Mouse (Mus musculus): ENCODE measurements at regions not wholly inside any gene's neighbourhood (a gene's known extent, or its start where the extent isn't known, plus 50 kb on each side); places are given as distances from the start of the nearest gene placed in this dataset.

GRCm38 (mm10) chr5:63169687-63170086, 356.1 kb downstream of the Dthd1 start:
- in situ Hi-C loops (cut with MboI; ENCODE audit: low pct_ligation_motif_present, low pct_unique_long_range_greater_than_20kb, low sequenced_read_pairs) (no loop called here), dilution Hi-C loops (cut with MboI; ENCODE audit: extremely low pct_ligation_motif_present, extremely low pct_unique_long_range_greater_than_20kb, low sequenced_read_pairs) (no loop called here)
- no peak overlapping the region for H3K4me2 ChIP-seq (ENCODE audit: insufficient read depth, low read depth, poor library complexity, severe bottlenecking)
- no peak overlapping the region for H3K27ac ChIP-seq (ENCODE audit: insufficient read depth, low read depth)
- no peaks in the 10 kb centered on the region for H3K79me2 ChIP-seq (replicated peaks; ENCODE audit: control insufficient read depth, extremely low read depth, insufficient read depth, poor library complexity, severe bottlenecking)
- H3K9ac ChIP-seq (ENCODE audit: insufficient read depth, low read depth): no peak overlapping the region
- peaks cover 0 to 11% of the 10 kb centered on the region in 2 experiments; a peak in 2 of 4 replicates for H3K4me1 ChIP-seq (ENCODE audit: control insufficient read depth in 1 of 2, insufficient read depth in 2 of 2)
- H3K4me3 ChIP-seq (replicated peaks in 1 of 3; ENCODE audit: low read depth in 2 of 3, low read length in 2 of 3, poor library complexity in 1 of 3): no peak overlapping the region
- no peaks in the 10 kb centered on the region for H3K27me3 ChIP-seq (replicated peaks)
- no peaks in the 10 kb centered on the region for H3K36me3 ChIP-seq (replicated peaks in 1 of 2; ENCODE audit: control insufficient read depth in 1 of 2, insufficient read depth in 1 of 2, low read length in 1 of 2)
- TF ChIP-seq ZMIZ1 (IDR thresholded peaks at IDR 0.05; ENCODE audit: low read depth, low read length): no peak
- TF ChIP-seq ZC3H11A (IDR thresholded peaks at IDR 0.05; ENCODE audit: low read depth, low read length): no peak
- TF ChIP-seq UBTF (IDR thresholded peaks at IDR 0.05; ENCODE audit: low read depth, low read length): no peak
- TF ChIP-seq CHD2 (IDR thresholded peaks at IDR 0.05; ENCODE audit: low read length): no peak
- TF ChIP-seq BHLHE40 (IDR thresholded peaks at IDR 0.05; ENCODE audit: low read depth, low read length): no peak
- TF ChIP-seq MAX (IDR thresholded peaks at IDR 0.05; ENCODE audit: low read length): no peak
- no peak for TF ChIP-seq POLR2A (IDR thresholded peaks at IDR 0.05; ENCODE audit: low read depth, low read length)
- TF ChIP-seq KAT2A (IDR thresholded peaks at IDR 0.05; ENCODE audit: insufficient replicate concordance, low read length): no peak
- no peak for TF ChIP-seq TBP (conservative IDR thresholded peaks at IDR 0.05; ENCODE audit: low read depth, low read length)
- TF ChIP-seq USF2 (conservative IDR thresholded peaks at IDR 0.05; ENCODE audit: low read depth, low read length): no peak
- TF ChIP-seq RAD21 (IDR thresholded peaks at IDR 0.05; ENCODE audit: low read depth, low read length): no peak
- TF ChIP-seq NELFE (IDR thresholded peaks at IDR 0.05; ENCODE audit: low read depth, low read length): no peak
- TF ChIP-seq MYC (IDR thresholded peaks at IDR 0.05; ENCODE audit: low read depth, low read length): no peak
- TF ChIP-seq PAX5 (IDR thresholded peaks at IDR 0.05; ENCODE audit: low read length): no peak
- TF ChIP-seq HCFC1 (IDR thresholded peaks at IDR 0.05; ENCODE audit: low read depth, low read length): no peak
- DNase-seq (ENCODE audit: extremely low read depth): peak; percentile 31
- H3K9me3 ChIP-seq (replicated peaks; ENCODE audit: low read length): no peaks in the 10 kb centered on the region

GRCm38 (mm10) chr5:63170493-63170892, 356.9 kb downstream of the Dthd1 start:
- Histone ChIP-seq H3K9me3 (replicated peaks; ENCODE audit: low read length) (no peaks in the 10 kb centered on the region), H3K36me3 (replicated peaks in 1 of 2; ENCODE audit: control insufficient read depth in 1 of 2, insufficient read depth in 1 of 2, low read length in 1 of 2) (no peaks in the 10 kb centered on the region), H3K79me2 (replicated peaks; ENCODE audit: control insufficient read depth, extremely low read depth, insufficient read depth, poor library complexity, severe bottlenecking) (no peaks in the 10 kb centered on the region), H3K9ac (ENCODE audit: insufficient read depth, low read depth) (no peak overlapping the region), H3K4me3 (replicated peaks in 1 of 3; ENCODE audit: low read depth in 2 of 3, low read length in 2 of 3, poor library complexity in 1 of 3) (no peak overlapping the region), H3K4me2 (ENCODE audit: insufficient read depth, low read depth, poor library complexity, severe bottlenecking) (no peak overlapping the region), H3K27me3 (replicated peaks) (no peaks in the 10 kb centered on the region), H3K27ac (ENCODE audit: insufficient read depth, low read depth) (no peak overlapping the region), H3K4me1 (ENCODE audit: control insufficient read depth in 1 of 2, insufficient read depth in 2 of 2) (peaks cover 0 to 11% of the 10 kb centered on the region in 2 experiments; a peak in 2 of 4 replicates)
- in situ Hi-C loops (cut with MboI; ENCODE audit: low pct_ligation_motif_present, low pct_unique_long_range_greater_than_20kb, low sequenced_read_pairs) (no loop called here), dilution Hi-C loops (cut with MboI; ENCODE audit: extremely low pct_ligation_motif_present, extremely low pct_unique_long_range_greater_than_20kb, low sequenced_read_pairs) (no loop called here)
- TF ChIP-seq HCFC1 (IDR thresholded peaks at IDR 0.05; ENCODE audit: low read depth, low read length): no peak
- no peak for TF ChIP-seq UBTF (IDR thresholded peaks at IDR 0.05; ENCODE audit: low read depth, low read length)
- TF ChIP-seq MEF2A (IDR thresholded peaks at IDR 0.05; ENCODE audit: borderline replicate concordance, low read depth, low read length): no peak
- TF ChIP-seq TBP (conservative IDR thresholded peaks at IDR 0.05; ENCODE audit: low read depth, low read length): no peak
- TF ChIP-seq RCOR1 (conservative IDR thresholded peaks at IDR 0.05; ENCODE audit: low read depth, low read length): no peak
- TF ChIP-seq CHD1 (IDR thresholded peaks at IDR 0.05; ENCODE audit: low read depth, low read length): no peak
- no peak for TF ChIP-seq SIN3A (IDR thresholded peaks at IDR 0.05; ENCODE audit: low read length)
- no peak for TF ChIP-seq NRF1 (IDR thresholded peaks at IDR 0.05; ENCODE audit: low read depth, low read length)
- TF ChIP-seq ELF1 (IDR thresholded peaks at IDR 0.05; ENCODE audit: low read depth, low read length): no peak
- TF ChIP-seq POLR2A (IDR thresholded peaks at IDR 0.05; ENCODE audit: low read depth, low read length): no peak
- TF ChIP-seq USF1 (IDR thresholded peaks at IDR 0.05; ENCODE audit: low read depth, low read length): no peak
- TF ChIP-seq MAFK (IDR thresholded peaks at IDR 0.05; ENCODE audit: insufficient replicate concordance, low read length): no peak
- TF ChIP-seq ZC3H11A (IDR thresholded peaks at IDR 0.05; ENCODE audit: low read depth, low read length): no peak
- TF ChIP-seq MYC (IDR thresholded peaks at IDR 0.05; ENCODE audit: low read depth, low read length): no peak
- DNase-seq (ENCODE audit: extremely low read depth): no peak

Data from CH12.LX (cell line).